Mouse (Mus musculus) cerebellum, adult 2 months (tissue): Measurements from ENCODE around the gene Ryr2. TPM values are rescaled to one million over a fixed set of nuclear protein-coding genes. Genes with fewer than 3 reads are reported as not detected.

Experiments used
- DNase-seq, 2 experiments: peaks; one replicate each; pipeline ENCODE4 v3.0.0; 2021
- H3K27ac ChIP-seq: fragments of 200-500 bp; 2 replicates; pipeline ENCODE4 v1.5.1; 2012; ENCODE audit warnings: low read length, control low read depth, inconsistent platforms; ENCODE audit not compliant: insufficient read depth
- H3K27me3 ChIP-seq: fragments of 200-500 bp; 2 replicates; pipeline ENCODE4 v1.6.1; 2012; ENCODE audit warnings: inconsistent platforms, mild to moderate bottlenecking, low read length, moderate library complexity; ENCODE audit not compliant: control insufficient read depth, insufficient read depth
- H3K4me1 ChIP-seq: fragments of 200-500 bp; 2 replicates; pipeline ENCODE4 v1.6.1; 2011; ENCODE audit warnings: low read length; ENCODE audit not compliant: control insufficient read depth, insufficient read depth
- H3K4me3 ChIP-seq: fragments of 200-500 bp; replicated peaks from 2 replicates; pipeline ENCODE3; 2011; ENCODE audit warnings: mild to moderate bottlenecking, low read depth, low read length, control low read depth; ENCODE audit not compliant: insufficient read depth
- CTCF ChIP-seq: fragments of 200-500 bp; IDR thresholded peaks from 2 replicates; pipeline ENCODE4 v1.5.1; 2011; ENCODE audit warnings: low read depth, mild to moderate bottlenecking, control low read depth, low read length, moderate library complexity, borderline replicate concordance; ENCODE audit not compliant: insufficient read depth
- POLR2A ChIP-seq: fragments of 200-500 bp; IDR thresholded peaks from 2 replicates; pipeline ENCODE4 v1.6.1; 2011; ENCODE audit warnings: low read length, control low read depth, borderline replicate concordance; ENCODE audit not compliant: insufficient read depth
- WGBS: fragments of 180-500 bp; shearing (Covaris S2); methylation state at CpG from one replicate; pipeline ENCODE4 v1.1.7; 2018; 5-methylcytosine and 5-hydroxymethylcytosine counted together
- polyA plus RNA-seq: library from polyadenylated mRNA; depleted of rRNA; stranded (reverse); fragments of >200 nt; gene quantifications from 2 replicates; pipeline ENCODE4 v1.2.3, GENCODE M21; 2012

The Ryr2 gene
- polyA plus RNA-seq, 1 experiment: 59.8 TPM

GRCm38 (mm10) chr13:12029841-12030240, 76.9 kb downstream of the Ryr2 start:
- Histone ChIP-seq H3K4me1 (peaks cover 20% of the 10 kb centered on the region), H3K4me3 (no peak overlapping the region), H3K27ac (peak overlapping the region; percentile 77), H3K27me3 (no peaks in the 10 kb centered on the region)
- TF ChIP-seq CTCF (no peak), POLR2A (no peak)
- peak in 1 of 2 experiments; percentile 36 for DNase-seq
- WGBS: 69% methylated on average over 7 of the region's 7 CpGs

- Histone ChIP-seq H3K4me3 (no peak overlapping the region), H3K27ac (peak overlapping the region; percentile 77; the same call in 1 of the 2 replicates), H3K4me1 (peaks cover 24% of the 10 kb centered on the region), H3K27me3 (no peaks in the 10 kb centered on the region)
- WGBS: 31% methylated on average over 4 of the region's 4 CpGs
- no peak for TF ChIP-seq CTCF
- no peak for TF ChIP-seq POLR2A
- peak in 1 of 2 experiments; percentile 57 for DNase-seq
These were observed 77.4 kb downstream of the Ryr2 start for GRCm38 (mm10) chr13:12029326-12029725.

GRCm38 (mm10) chr13:12018046-12018445, 88.7 kb downstream of the Ryr2 start:
- no peak for TF ChIP-seq CTCF
- no peak for TF ChIP-seq POLR2A
- Histone ChIP-seq H3K4me3 (no peak overlapping the region), H3K27ac (no peak overlapping the region), H3K27me3 (no peaks in the 10 kb centered on the region), H3K4me1 (peaks cover 20% of the 10 kb centered on the region)
- DNase-seq: no peak
- 90% methylated on average over 9 of the region's 9 CpGs for WGBS

GRCm38 (mm10) chr13:12013986-12014385, 92.8 kb downstream of the Ryr2 start:
- peak overlapping the region; percentile 25; the same call in 1 of the 2 replicates for H3K27ac ChIP-seq
- TF ChIP-seq CTCF (no peak), POLR2A (no peak)

GRCm38 (mm10) chr13:12008995-12009689, 97.6 kb downstream of the Ryr2 start:
- WGBS: 51% methylated on average over 6 of the region's 6 CpGs
- Histone ChIP-seq H3K4me3 (no peak overlapping the region), H3K27ac (no peak overlapping the region), H3K4me1 (peaks cover 22% of the 10 kb centered on the region), H3K27me3 (no peaks in the 10 kb centered on the region)
- TF ChIP-seq POLR2A: no peak
- TF ChIP-seq CTCF: no peak
- DNase-seq: no peak

More at GRCm38 (mm10) chr13:12013986-12014385, 92.8 kb downstream of the Ryr2 start:
- 11% methylated on average over 8 of the region's 8 CpGs for WGBS
- Histone ChIP-seq H3K4me3 (no peak overlapping the region), H3K4me1 (peaks cover 14% of the 10 kb centered on the region), H3K27me3 (no peaks in the 10 kb centered on the region)
- DNase-seq: peak in 1 of 2 experiments; percentile 59

GRCm38 (mm10) chr13:12007579-12007978, 99.2 kb downstream of the Ryr2 start:
- WGBS: 68% methylated on average over 2 of the region's 2 CpGs
- no peak for DNase-seq
- Histone ChIP-seq H3K27ac (no peak overlapping the region), H3K4me3 (no peak overlapping the region), H3K27me3 (no peaks in the 10 kb centered on the region), H3K4me1 (peaks cover 18% of the 10 kb centered on the region)
- no peak for TF ChIP-seq CTCF
- TF ChIP-seq POLR2A: no peak

GRCm38 (mm10) chr13:12001891-12002294, 104.9 kb downstream of the Ryr2 start:
- Histone ChIP-seq H3K4me1 (peaks cover 28% of the 10 kb centered on the region), H3K27me3 (no peaks in the 10 kb centered on the region), H3K4me3 (no peak overlapping the region), H3K27ac (peak overlapping the region; percentile 86)
- 5% methylated on average over 3 of the region's 3 CpGs for WGBS
- peak; percentile 44 to 52 for DNase-seq
- TF ChIP-seq CTCF (no peak), POLR2A (no peak)

- Histone ChIP-seq H3K27me3 (no peaks in the 10 kb centered on the region), H3K4me3 (no peak overlapping the region), H3K27ac (no peak overlapping the region), H3K4me1 (peaks cover 20% of the 10 kb centered on the region)
- peak in 1 of 2 experiments; percentile 59 for DNase-seq
- WGBS: 30% methylated on average over 4 of the region's 4 CpGs
- TF ChIP-seq CTCF (no peak), POLR2A (no peak)
These were observed 106.9 kb downstream of the Ryr2 start for GRCm38 (mm10) chr13:11999851-12000250.
